Mouse (Mus musculus): Measurements from ENCODE around the gene 1500011B03Rik.

DNA sequence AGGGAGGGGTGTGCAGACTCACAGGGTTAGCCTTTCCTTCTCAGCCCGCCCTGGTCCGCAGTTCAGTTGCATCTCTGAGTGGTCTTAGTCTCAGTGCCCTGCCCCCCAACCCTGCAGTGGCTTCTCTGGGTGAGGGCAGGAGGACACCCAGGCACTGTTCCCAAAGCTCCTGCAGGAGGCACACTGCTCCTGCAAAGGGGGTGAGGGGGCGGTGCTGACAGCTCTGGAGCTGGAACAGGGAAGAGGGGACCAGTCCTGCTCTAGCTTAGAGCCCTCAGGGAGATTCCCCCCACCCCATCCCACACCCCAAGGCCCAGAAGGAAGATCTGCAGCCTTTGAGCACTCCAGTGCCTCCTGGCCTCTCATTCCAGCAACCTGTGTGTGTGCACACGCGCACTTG, 19.4 kb upstream of the 1500011B03Rik start:
- no peak for TF ChIP-seq USF1 (IDR thresholded peaks at IDR 0.05; ENCODE audit: low read depth, low read length)
- no peak for TF ChIP-seq GABPA (IDR thresholded peaks at IDR 0.05; ENCODE audit: low read depth, low read length)
- no peak for TF ChIP-seq TCF12 (IDR thresholded peaks at IDR 0.05; ENCODE audit: low read depth, low read length)
- TF ChIP-seq MYC (IDR thresholded peaks at IDR 0.05; ENCODE audit: low read depth, low read length): no peak
- TF ChIP-seq E2F4 (IDR thresholded peaks at IDR 0.05; ENCODE audit: borderline replicate concordance, low read depth, low read length): no peak
- no peak for TF ChIP-seq NRF1 (IDR thresholded peaks at IDR 0.05; ENCODE audit: insufficient read depth, low read depth, low read length, poor library complexity, severe bottlenecking)
- TF ChIP-seq CTCF (IDR thresholded peaks at IDR 0.05 in 2 of 3, conservative IDR thresholded peaks at IDR 0.05 in 1 of 3; ENCODE audit: control insufficient read depth in 1 of 3, insufficient read depth in 1 of 3, low read depth in 2 of 3, low read length in 3 of 3, poor library complexity in 1 of 3, severe bottlenecking in 1 of 3): no peak
- TF ChIP-seq POLR2A (IDR thresholded peaks at IDR 0.05; ENCODE audit: control insufficient read depth in 1 of 2, insufficient read depth in 1 of 2, low read depth in 1 of 2, low read length in 2 of 2, poor library complexity in 1 of 2): no peak

All from MEL (cell line).